Mouse (Mus musculus): ENCODE measurements around the gene Rhox12. TPM values are rescaled to one million over a fixed set of nuclear protein-coding genes. Genes with fewer than 3 reads are reported as not detected.

Gene Rhox12
- not detected in 2 replicates for polyA plus RNA-seq (2021; fragmentation: Nextera tagmentation)
- long read RNA-seq, experiment 1, result 0 reads
- long read RNA-seq, experiment 2, result 0 reads

DNA sequence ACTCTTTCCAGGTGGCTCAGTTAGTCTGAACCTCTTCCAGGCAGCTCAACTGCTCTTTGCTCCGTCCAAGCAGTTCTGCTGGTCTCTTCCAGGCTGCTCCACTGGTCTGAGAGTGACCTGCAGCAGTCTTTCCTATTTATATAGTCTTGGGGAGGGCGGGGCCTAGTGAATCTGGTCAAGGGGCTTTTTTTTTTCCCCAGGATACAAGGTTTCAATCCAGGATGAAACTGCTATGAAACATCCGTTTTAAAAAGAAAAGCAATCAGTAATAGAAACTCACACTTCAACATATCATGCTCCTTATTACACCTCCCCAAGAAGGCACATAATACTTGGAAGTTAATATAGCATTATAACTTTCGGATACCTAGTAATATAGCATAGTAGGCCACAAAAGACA, at the start of gene Rhox12:
Gene Rhox12 (minus strand): TSS at position 101 of the 400 bp plus-strand sequence.

DNA sequence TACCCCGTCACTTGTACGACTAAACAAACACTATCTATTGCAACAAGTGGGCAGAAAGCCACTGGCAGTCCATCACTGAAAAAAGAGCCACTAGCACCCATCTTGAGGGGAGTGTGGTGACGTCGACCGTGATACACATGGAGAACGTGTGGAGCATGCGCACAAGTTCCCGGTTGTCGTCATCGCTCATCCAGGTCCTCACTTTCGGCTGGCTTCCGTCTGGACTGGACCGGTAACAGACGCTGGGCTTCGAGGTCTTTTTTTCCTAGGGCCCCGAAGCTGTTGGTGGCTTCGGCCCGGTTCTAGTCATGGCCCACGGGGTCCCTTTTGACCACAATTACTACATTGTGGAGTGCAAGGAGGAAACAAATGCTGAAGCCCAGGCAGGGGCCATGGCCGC, 10.3 kb upstream of the Rhox12 start, which contains the start of gene Rhox13:
Gene Rhox13 (plus strand): TSS at position 238 of the 400 bp plus-strand sequence.

GRCm38 (mm10) chrX:38085041-38085440, 25.7 kb downstream of the Rhox12 start, which contains the start of gene Rhox11:
Gene Rhox11, minus strand, starts transcription at chrX:38085141.

GRCm38 (mm10) chrX:38066175-38066574, 44.5 kb downstream of the Rhox12 start, which contains the start of gene Rhox10:
Gene Rhox10, plus strand, starts transcription at chrX:38066475.

Other genes starting within 250 kb of the Rhox12 start
- not detected in 2 replicates for gene Rhox8, start 232.0 kb downstream of the Rhox12 start, polyA plus RNA-seq (2021; fragmentation: Nextera tagmentation)
- not detected in 2 replicates for gene Rhox7b, start 213.7 kb downstream of the Rhox12 start, polyA plus RNA-seq (2021; fragmentation: Nextera tagmentation)
- not detected in 2 replicates for gene Rhox9, start 209.1 kb downstream of the Rhox12 start, polyA plus RNA-seq (2021; fragmentation: Nextera tagmentation)
- gene Btg1-ps1, start 92.1 kb downstream of the Rhox12 start, polyA plus RNA-seq (2021; fragmentation: Nextera tagmentation), result not detected in 2 replicates
- not detected in 2 replicates for gene Btg1-ps2, start 67.8 kb downstream of the Rhox12 start, polyA plus RNA-seq (2021; fragmentation: Nextera tagmentation)
- gene Rhox10, start 44.4 kb downstream of the Rhox12 start, polyA plus RNA-seq (2021; fragmentation: Nextera tagmentation), result not detected in 2 replicates
- gene Rhox11, start 25.8 kb downstream of the Rhox12 start, polyA plus RNA-seq (2021; fragmentation: Nextera tagmentation), result not detected in 2 replicates
- not detected in 2 replicates for gene Rhox13, start 10.3 kb upstream of the Rhox12 start, polyA plus RNA-seq (2021; fragmentation: Nextera tagmentation)
- gene Zbtb33, start 78.9 kb upstream of the Rhox12 start, polyA plus RNA-seq (2021; fragmentation: Nextera tagmentation), result 4.6 and 4.7 TPM in 2 replicates
- 21.8 and 22.0 TPM in 2 replicates for gene Tmem255a, start 141.5 kb upstream of the Rhox12 start, polyA plus RNA-seq (2021; fragmentation: Nextera tagmentation)
- gene Atp1b4, start 205.3 kb upstream of the Rhox12 start, polyA plus RNA-seq (2021; fragmentation: Nextera tagmentation), result not detected in 2 replicates